Mouse (Mus musculus) kidney, adult 2 months (tissue): Measurements from ENCODE around the gene Cebpa. TPM values are rescaled to one million over a fixed set of nuclear protein-coding genes. Genes with fewer than 3 reads are reported as not detected.

ENCODE experiments used
- DNase-seq: peaks from one replicate; pipeline ENCODE4 v3.0.0; 2021
- H3K27ac ChIP-seq: fragments of 200-500 bp; 2 replicates; pipeline ENCODE4 v1.5.1; 2012; ENCODE audit warnings: low read depth, low read length, control low read depth, inconsistent platforms; ENCODE audit not compliant: insufficient read depth
- H3K27me3 ChIP-seq: fragments of 200-500 bp; replicated peaks from 2 replicates; pipeline ENCODE4 v1.6.1; 2012; ENCODE audit warnings: mild to moderate bottlenecking, moderate library complexity, low read length, inconsistent platforms; ENCODE audit not compliant: control insufficient read depth, insufficient read depth
- H3K36me3 ChIP-seq: fragments of 200-500 bp; 2 replicates; pipeline ENCODE4 v1.6.1; 2012; ENCODE audit warnings: mild to moderate bottlenecking, moderate library complexity, low read length, inconsistent platforms; ENCODE audit not compliant: control insufficient read depth, insufficient read depth
- H3K4me1 ChIP-seq: fragments of 200-500 bp; 2 replicates; pipeline ENCODE4 v1.6.1; 2011; ENCODE audit warnings: low read length; ENCODE audit not compliant: control insufficient read depth, insufficient read depth
- H3K4me3 ChIP-seq: fragments of 200-500 bp; 2 replicates; pipeline ENCODE4 v1.5.1; 2011; ENCODE audit warnings: mild to moderate bottlenecking, low read depth, low read length, control low read depth; ENCODE audit not compliant: insufficient read depth
- CTCF ChIP-seq: fragments of 200-500 bp; conservative IDR thresholded peaks from 2 replicates; pipeline ENCODE4 v1.5.1; 2011; ENCODE audit warnings: low read depth, mild to moderate bottlenecking, control low read depth, low read length, moderate library complexity, mixed read lengths; ENCODE audit not compliant: insufficient read depth, insufficient read length
- POLR2A ChIP-seq: fragments of 200-500 bp; IDR thresholded peaks from one replicate; pipeline ENCODE4 v1.6.1; 2011; ENCODE audit warnings: low read depth, low read length, control low read depth
- WGBS: fragments of 180-500 bp; shearing (Covaris S2); methylation state at CpG from one replicate; pipeline ENCODE4 v1.1.7; 2018; 5-methylcytosine and 5-hydroxymethylcytosine counted together
- polyA plus RNA-seq: library from polyadenylated mRNA; depleted of rRNA; stranded (reverse); fragments of >200 nt; gene quantifications from 2 replicates; pipeline ENCODE4 v1.2.3, GENCODE M21; 2012

Gene Cebpa
- polyA plus RNA-seq, 1 experiment, result 41.6 TPM

- no peak for DNase-seq
- no peak overlapping the region for H3K4me3 ChIP-seq
- H3K4me1 ChIP-seq, result peaks cover 14% of the 10 kb centered on the region
- H3K27ac ChIP-seq, result no peak overlapping the region
- 88% methylated on average over 1 of the region's 1 CpGs for WGBS
- no peaks in the 10 kb centered on the region for H3K27me3 ChIP-seq
- no peaks in the 10 kb centered on the region for H3K36me3 ChIP-seq
- TF ChIP-seq CTCF, result no peak
- no peak for TF ChIP-seq POLR2A
These were observed 18.4 kb downstream of the Cebpa start for GRCm38 (mm10) chr7:35137524-35137923.

- Histone ChIP-seq H3K36me3 (no peaks in the 10 kb centered on the region), H3K27ac (no peak overlapping the region), H3K4me3 (no peak overlapping the region), H3K4me1 (peaks cover 16% of the 10 kb centered on the region), H3K27me3 (no peaks in the 10 kb centered on the region)
- WGBS, result 67% methylated on average over 4 of the region's 4 CpGs
- TF ChIP-seq POLR2A, result no peak
- no peak for TF ChIP-seq CTCF
- no peak for DNase-seq
These were observed 19.4 kb downstream of the Cebpa start for GRCm38 (mm10) chr7:35138481-35138880.

- H3K27me3 ChIP-seq, result no peaks in the 10 kb centered on the region
- H3K4me1 ChIP-seq, result peaks cover 28% of the 10 kb centered on the region
- DNase-seq, result no peak
- WGBS, result 93% methylated on average over 5 of the region's 5 CpGs
- no peak overlapping the region for H3K27ac ChIP-seq
- H3K4me3 ChIP-seq, result no peak overlapping the region
- no peaks in the 10 kb centered on the region for H3K36me3 ChIP-seq
- no peak for TF ChIP-seq POLR2A
- TF ChIP-seq CTCF, result no peak
These were observed 20.8 kb downstream of the Cebpa start for GRCm38 (mm10) chr7:35139880-35140279.

GRCm38 (mm10) chr7:35141519-35141918 lies 22.4 kb downstream of the Cebpa start:
- Histone ChIP-seq H3K36me3 (no peaks in the 10 kb centered on the region), H3K4me3 (no peak overlapping the region), H3K4me1 (peaks cover 44% of the 10 kb centered on the region), H3K27me3 (no peaks in the 10 kb centered on the region), H3K27ac (peak overlapping the region; percentile 47)
- DNase-seq, result peak; percentile 87
- TF ChIP-seq CTCF (no peak), POLR2A (no peak)
- WGBS, result 45% methylated on average over 5 of the region's 5 CpGs

- TF ChIP-seq CTCF (no peak), POLR2A (no peak)
- peak; percentile 48 for DNase-seq
- 77% methylated on average over 8 of the region's 8 CpGs for WGBS
- no peaks in the 10 kb centered on the region for H3K36me3 ChIP-seq
- H3K4me3 ChIP-seq, result no peak overlapping the region
- H3K27me3 ChIP-seq, result no peaks in the 10 kb centered on the region
- H3K27ac ChIP-seq, result no peak overlapping the region
- H3K4me1 ChIP-seq, result peaks cover 49% of the 10 kb centered on the region
These were observed 23.4 kb downstream of the Cebpa start for GRCm38 (mm10) chr7:35142522-35142921.

- no peaks in the 10 kb centered on the region for H3K36me3 ChIP-seq
- no peaks in the 10 kb centered on the region for H3K27me3 ChIP-seq
- TF ChIP-seq CTCF, result no peak
- TF ChIP-seq POLR2A, result no peak
- peak; percentile 97 for DNase-seq
- no peak overlapping the region for H3K4me3 ChIP-seq
- H3K27ac ChIP-seq, result peak overlapping the region; percentile 91
- H3K4me1 ChIP-seq, result peaks cover 49% of the 10 kb centered on the region
- 34% methylated on average over 6 of the region's 6 CpGs for WGBS
These were observed 24.9 kb downstream of the Cebpa start for GRCm38 (mm10) chr7:35143864-35144618.

GRCm38 (mm10) chr7:35145068-35145467 lies 26.0 kb downstream of the Cebpa start:
- peak overlapping the region; percentile 89 for H3K27ac ChIP-seq
- no peaks in the 10 kb centered on the region for H3K27me3 ChIP-seq
- H3K4me1 ChIP-seq, result peaks cover 49% of the 10 kb centered on the region
- TF ChIP-seq CTCF, result no peak
- TF ChIP-seq POLR2A, result no peak
- WGBS, result 52% methylated on average over 9 of the region's 9 CpGs
- DNase-seq, result peak; percentile 38
- H3K4me3 ChIP-seq, result no peak overlapping the region
- H3K36me3 ChIP-seq, result no peaks in the 10 kb centered on the region
